Mouse (Mus musculus) thymus, postnatal 36 days (tissue): ENCODE data around the gene Kcnk1.

Source experiments
- DNase-seq, 2 experiments: peaks; one replicate each; pipeline ENCODE4 v3.0.0; 2022; ENCODE audit warnings: mixed read lengths in 2 of 2

Gene Kcnk1

DNA sequence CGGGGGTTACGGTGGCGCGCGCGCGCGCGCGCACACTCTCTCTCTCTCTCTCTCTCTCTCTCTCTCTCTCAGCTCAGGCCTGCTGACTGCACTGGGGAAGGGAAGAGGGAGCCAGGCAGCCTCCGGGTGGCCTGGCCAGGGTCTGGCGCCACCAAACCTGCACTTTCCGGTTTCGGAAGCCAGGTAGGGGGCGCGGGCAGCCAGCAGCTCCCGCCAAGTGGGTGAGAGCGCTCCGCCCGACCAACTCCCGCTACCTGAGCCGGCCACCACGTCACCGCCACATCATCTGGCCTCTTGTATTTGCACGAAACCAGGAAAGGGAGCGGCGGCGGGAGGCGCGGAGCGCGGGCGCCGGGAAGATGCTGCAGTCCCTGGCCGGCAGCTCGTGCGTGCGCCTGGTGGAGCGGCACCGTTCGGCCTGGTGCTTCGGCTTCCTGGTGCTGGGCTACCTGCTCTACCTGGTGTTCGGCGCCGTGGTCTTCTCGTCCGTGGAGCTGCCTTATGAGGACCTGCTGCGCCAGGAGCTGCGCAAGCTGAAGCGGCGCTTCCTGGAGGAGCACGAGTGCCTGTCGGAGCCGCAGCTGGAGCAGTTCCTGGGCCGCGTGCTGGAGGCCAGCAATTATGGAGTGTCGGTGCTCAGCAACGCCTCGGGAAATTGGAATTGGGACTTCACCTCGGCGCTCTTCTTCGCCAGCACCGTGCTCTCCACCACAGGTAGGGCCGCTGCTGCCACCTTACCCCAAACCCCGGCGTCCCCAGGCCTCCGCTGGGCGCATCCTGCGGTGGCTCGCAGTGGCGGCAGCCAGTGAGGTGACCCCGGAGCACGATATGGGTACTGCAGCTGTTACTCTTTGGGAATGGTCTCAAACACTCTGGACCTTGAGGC is at the start of gene Kcnk1:
TSS of gene Kcnk1 (plus strand) at position 70 of the 886 bp plus-strand sequence.
- DNase-seq, result no peak

DNA sequence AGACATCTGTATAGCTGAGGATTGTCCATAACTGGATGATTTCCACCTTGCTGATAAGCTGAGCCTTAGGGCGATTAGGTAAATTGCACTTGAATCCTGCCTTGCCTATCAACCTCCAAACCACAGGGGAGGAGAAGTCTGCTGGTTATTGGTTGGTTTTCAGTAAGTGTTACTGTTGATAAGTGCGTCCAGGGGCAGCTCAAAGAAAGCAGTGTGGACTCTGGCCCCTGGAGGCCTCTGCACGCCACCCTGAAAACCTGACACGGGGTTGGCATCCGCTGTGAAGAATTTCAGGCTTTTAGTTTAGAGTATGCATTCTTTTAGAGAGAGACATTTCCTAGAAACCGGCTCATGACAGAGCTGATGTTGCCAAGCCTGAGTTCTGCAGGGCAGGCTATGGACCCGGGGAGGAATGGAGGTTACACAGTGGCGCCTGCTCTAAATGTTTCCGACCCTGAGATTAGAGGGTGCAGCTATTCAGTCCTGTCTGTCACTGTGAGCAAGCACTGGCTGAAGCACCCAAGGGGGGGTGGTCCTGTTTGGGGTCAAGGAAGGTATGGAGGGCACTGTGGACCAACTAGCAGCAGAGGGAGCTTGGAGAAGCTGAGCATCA is 46.2 kb upstream of the Kcnk1 start:
- no peak for DNase-seq

DNA sequence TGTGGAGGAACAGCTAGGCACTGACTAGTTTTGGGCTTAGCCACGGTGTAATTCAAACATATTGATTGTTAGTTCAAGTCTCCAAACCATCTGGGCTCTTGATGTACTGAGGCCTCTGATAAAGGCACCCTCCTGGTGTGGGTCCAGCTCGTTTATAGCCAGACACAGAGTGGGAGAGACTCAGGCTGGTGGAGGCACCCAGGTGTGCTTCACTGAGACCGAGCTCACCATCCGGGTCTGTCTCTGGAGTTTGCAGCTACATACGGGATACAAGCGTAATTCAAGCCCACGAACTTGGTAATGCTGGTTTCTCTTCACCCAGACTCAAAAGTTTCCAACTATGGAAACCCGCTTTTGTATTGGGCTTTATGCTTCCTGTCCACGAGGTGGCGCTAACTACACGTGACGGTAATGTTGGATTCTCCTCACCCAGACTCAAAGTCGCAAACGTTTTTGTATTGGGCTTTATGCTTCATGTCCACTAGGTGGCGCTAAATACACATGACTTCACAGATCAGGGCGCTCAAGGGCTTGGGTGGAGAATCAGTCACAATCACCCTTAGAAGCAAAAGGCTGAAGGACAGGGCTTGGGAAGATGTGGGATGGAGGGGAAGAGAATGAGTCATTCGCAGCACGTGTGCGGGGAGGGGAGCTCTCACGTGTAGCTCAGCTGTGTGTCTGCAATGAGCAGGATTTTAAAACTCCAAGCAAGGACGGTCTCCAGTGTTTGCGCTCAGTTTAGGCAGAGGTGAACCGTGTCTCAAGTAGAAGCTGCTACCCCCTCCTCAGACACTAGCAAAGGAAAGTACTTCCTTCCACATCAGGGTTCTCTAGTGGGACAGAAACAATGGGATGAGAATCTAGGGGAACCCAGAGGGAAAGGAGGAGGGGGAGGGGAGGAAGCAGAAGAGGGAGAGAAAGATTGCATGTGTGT is 44.7 kb upstream of the Kcnk1 start:
- peak; percentile 57 to 60 for DNase-seq

DNA sequence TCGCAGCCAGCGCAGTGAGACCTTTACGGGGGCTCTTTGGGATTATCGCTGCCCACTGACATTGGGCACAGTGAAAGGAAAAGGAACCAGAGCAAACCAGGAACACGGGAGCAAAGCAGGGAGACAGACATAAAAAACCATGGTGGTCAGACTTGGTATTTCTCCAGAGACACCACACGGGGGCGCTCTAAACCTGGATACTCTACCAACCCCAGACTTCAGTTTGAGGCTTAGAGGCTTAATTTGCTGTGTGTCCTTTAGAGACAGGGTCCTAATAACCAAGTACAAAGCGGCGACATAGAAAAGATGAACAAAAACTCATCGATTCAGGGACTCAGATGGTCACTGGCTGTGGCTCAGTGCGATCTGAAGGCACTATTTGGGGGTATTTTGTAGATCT is 39.3 kb upstream of the Kcnk1 start:
- DNase-seq, result no peak

DNA sequence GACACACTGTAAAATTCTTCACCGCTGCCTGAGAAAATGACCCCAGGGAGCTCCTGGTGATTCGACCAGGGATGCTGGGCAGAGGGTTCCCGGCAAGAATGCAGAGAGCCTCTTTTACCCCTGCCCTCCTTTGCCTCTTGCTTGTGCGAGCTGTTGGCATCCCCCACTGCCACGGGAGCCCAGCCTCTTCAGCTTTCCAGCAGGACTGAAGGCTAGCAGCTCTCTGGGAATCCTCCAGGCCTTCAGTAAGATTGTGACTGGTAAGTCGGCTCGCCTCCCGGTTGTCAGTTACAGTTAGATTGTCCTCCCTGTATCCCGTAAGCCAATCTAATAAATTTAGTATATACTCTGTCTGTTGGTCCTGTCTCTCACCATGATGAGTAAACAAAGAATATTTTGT is 38.2 kb upstream of the Kcnk1 start:
- no peak for DNase-seq

DNA sequence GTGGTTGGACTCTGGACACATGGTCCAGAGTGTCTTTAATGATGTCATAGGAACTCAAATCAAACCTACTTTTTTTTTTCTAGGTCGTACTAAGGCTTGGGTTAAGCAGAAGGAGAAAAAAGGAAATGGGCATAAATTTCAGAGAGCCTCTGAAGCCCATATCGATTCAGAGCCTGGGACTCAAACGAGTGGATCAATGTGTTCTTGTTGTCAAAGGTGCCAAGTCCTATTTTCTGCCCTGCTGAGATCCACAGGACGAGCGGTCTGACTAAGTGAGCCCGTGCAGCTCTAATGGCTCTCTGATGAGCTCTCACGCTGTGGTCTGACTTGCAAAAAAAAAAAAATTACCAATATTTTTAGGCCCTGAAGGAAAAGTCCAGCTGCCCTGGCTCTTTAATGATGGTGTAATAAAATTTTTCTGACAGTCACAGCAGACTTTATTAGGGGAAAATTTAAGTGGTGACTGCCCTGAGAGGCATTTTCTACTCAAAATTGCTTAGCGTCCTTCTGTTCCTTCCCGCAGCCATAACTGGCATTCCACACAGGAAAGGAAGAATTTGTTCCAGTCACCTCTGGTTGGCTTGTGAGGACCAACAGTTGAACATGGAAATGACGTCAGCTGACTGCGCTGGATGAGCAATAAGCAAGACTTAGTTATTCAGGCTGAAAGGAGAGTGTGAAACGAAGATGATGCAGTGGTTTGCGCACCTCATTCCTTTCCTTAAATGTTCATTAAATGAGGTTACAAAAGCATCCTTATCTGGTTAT is 37.6 kb upstream of the Kcnk1 start:
- no peak for DNase-seq

DNA sequence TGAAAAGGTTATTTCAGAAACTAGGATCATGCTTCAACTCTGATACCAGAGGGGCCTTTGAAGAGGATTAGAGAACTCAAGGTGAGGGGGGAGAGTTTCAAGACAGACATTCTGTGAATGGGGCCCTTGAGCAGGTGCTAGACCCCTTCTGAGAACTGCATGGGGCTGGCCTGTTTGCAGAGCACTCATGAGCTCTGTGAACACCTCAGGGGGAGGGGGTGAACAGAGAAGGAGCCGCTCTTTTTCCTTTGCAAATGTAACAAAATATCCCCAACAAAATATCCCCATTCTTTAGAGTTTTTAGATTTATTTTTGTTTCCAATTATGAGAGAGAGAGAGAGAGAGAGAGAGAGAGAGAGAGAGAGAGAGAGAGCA is 37.0 kb upstream of the Kcnk1 start:
- no peak for DNase-seq

DNA sequence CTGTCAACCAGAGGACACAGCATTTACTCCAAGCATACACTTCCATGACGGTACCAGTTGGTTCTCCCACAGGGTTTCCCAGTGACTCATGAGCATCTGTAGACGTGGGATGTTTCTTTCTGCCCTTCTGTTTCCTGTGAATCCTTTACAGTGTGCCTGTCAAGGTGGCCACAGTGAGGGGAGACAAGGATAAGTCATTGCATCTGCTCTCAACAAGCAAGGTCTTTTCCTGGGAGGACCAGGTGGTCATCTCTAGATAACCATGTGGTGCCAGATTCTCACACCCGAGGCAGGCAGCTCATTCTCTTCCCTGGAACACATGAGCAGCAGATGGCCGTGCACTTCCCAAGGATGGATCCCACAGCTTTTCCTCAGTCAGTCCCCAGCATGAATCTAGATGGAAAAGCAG is 35.6 kb upstream of the Kcnk1 start:
- no peak for DNase-seq

DNA sequence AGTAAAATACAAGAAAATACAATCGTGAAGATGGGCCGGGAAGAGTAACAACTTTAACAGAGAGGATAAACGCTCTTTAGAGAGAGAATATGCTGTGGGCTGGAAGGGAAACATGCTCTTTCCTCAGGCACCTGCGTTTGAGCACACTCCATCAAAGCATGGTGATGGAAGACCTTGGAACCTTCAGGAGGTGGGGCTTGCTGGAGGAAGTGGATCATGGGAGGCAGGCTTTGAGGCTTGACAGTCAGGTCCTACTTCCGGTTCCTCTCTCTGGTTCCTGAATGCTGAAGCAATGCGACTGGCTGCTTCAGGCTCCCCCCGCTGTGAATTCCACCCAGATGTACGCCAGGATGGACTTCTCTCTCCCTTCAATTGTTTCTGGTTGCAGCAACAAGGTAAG is 34.9 kb upstream of the Kcnk1 start:
- DNase-seq, result no peak

DNA sequence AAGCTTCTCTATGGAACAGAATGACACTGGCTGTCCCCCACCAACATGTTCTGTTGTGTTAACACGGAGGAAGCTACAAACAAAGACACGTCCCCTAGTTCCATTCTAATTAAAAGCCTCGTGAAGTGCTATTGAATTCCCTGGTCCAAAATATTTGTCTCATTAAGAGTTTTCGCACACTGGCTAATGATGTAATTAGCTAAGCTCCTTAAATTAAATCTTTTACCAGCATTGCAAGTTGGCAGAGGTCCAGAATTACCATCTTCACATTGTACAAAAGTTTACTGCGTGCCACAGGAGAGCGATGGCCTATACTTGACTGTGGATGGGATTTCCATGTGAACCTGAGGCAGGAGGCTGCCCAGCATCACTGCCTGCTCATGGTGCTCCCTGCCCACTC is 33.2 kb upstream of the Kcnk1 start:
- no peak for DNase-seq

DNA sequence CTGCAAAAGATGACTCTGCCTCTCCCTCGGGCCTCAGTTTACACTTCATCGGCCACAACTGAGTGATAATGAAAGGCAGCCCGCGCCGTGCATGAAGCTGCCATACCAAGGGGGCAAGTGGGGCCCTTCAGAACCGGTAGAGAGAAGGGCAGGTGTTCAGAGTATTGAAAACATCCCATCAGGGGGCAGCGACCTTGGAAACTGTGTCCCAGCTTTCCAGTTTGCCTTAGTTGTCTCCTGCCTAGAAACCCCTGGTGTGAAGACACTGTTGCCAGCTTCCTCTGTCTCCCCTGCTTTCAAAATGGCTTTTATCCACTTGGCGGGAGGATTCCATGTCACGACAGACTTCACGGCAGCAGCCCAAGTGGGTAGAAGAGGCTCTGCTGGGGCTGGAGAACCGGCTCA is 31.2 kb upstream of the Kcnk1 start:
- no peak for DNase-seq

DNA sequence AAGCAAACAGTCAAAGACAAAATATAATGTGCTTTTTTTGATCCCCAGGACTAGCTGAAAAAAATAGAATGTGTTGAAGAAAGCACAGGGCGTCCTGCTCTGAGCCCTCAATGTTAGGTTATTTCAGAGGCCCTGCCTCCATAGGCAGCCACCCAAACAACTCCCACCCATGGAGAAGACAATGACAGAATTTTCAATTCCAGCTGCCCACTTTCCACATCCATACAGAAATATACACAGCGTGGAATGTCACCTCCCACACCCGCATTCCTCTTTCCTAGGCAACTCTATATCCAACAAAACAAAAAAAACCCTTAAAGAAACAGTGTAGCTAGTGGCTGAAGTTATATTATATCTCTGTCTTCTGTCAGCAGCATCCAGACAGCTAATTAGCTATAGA is 23.6 kb upstream of the Kcnk1 start:
- DNase-seq, result no peak

DNA sequence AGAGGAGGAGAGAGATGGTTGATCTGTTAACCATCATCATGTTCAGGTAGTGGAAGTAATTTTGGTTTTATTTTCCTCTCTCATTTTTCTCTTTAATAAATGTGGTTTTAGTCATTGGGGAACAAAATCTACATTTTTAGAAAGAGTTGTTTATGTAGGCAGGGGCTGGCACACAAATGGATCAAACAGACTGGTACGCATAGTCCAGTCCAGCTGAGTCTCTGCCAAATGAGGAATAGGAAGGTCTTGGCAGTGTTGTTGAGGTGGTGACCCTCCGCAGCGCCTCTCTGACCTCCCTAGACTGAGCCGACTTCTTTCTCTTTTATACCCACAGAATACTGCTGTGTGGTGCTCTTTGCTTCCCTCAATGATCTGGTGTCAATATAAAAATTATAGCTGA is 19.0 kb upstream of the Kcnk1 start:
- DNase-seq, result no peak

DNA sequence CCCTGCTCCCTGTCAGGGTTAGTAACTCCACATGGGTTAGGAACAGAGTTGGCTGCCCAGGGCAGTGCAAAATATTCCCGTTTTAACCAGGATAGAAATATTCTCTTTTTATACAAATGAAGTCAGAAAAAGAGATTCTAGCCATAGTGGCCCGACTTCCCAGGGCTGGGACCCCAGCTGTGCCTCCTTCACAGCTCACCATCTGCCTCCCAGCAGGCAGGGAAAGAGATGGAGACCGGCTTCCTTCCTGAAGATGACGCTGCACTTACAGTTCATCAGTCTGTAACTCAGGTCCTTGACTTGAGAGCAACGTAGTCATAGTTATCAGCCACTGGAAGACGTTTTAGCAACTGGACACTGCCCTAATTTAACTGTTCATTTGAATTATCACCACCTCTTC is 14.1 kb upstream of the Kcnk1 start:
- no peak for DNase-seq

DNA sequence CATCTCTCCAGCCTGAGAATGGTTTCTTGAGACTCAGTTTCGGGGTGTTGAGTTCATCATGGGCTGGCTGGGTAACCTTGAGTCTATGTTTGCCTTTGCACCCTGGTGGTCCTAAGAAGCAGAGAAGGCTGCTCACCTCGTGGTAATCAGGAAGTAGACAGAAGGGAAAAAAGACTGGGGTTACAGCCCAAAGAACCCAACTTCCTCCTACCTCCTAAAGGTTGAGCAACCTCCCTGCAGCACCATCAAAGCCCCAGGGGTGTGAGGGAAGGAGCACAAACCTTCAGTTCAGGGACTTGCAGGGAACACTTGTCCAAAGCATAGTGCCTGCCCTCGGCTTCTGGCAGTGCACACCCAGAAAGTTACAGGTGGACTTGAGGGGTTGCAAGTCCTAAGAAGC is 11.5 kb upstream of the Kcnk1 start:
- DNase-seq, result no peak

DNA sequence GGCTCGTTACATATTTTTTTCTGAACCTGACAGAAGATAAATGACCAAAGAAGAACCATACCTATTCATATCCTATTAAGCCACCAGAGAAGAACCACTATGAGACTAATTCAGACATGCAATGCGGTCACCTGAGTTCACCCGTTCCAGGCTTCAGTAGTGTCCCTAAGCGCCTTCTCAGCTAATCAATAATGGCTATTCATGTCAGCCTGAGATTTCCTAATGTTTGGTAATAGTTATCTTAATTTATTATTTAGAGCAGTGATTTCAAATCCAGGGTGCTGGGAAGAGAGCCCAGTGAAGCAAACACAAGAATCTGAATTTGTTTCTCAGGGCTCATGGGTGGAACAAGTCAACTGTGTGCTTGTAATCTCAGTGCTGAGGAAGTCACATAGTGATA is 10.8 kb upstream of the Kcnk1 start:
- DNase-seq, result no peak

DNA sequence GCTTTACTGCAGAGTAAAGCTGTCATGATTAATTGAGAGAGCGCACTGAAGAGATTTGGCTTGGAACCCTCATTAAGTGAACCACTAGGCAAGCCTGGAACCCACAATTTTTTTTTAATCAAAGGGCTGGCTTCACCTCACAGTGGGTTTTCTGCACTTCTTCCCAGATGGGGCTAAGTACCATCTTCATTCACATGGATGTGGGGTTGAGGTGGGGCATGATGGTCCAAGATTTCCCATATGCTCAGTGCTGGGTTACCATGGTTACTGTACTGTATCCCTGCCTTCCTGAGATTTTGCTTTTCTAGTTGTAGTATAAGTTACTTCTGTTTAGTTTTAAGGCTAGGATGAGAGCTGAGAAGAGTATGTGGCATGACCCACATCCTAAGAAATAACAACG is 9.6 kb upstream of the Kcnk1 start:
- no peak for DNase-seq

DNA sequence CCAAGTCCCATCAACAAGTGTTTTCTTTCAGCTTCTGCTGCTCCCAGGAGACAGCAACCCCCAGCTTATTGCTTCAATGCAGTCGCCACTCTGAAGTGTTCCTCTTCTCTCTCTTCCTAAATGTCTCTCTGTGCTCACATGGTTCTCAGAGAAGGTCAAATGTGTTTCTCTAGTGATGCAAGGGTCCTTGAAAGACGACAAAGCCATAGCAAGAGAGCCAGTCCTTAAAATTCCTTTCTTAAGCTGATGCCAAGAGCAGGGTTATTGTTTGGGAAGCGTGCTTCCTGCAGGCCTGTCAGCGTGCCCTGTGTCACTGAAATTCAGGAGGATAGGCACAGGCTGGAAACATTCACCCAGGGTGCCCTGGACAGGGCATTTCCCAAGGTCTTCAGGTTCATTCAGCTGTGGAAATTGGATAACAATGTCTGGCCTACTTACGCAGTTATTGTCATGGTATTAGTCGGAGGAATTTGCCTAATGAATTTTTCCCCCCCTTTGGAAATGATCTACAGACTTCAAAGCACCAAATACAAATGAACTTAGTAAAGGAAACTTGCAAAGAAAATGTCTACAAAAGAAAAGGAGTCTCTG is 7.9 kb upstream of the Kcnk1 start:
- DNase-seq, result no peak

DNA sequence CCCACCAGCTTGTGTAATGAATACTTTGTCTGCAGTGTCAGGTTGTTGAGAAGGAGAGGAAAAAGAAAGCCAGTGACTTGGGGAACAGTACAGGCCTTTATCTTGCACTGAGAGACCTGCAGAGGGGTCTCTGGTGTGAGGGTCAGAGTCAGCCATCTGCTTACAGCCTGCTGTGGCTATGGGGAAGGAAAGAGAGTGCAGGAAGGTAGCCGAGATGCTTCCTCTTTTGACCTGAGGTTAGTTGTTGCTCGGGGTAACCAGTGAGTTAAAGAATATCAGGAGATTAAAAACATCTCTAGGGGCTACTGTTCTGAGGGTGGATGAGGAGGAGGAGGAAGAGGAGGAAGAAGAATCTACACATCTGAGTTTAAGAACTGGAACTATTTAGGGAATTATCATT is 7.0 kb upstream of the Kcnk1 start:
- no peak for DNase-seq

DNA sequence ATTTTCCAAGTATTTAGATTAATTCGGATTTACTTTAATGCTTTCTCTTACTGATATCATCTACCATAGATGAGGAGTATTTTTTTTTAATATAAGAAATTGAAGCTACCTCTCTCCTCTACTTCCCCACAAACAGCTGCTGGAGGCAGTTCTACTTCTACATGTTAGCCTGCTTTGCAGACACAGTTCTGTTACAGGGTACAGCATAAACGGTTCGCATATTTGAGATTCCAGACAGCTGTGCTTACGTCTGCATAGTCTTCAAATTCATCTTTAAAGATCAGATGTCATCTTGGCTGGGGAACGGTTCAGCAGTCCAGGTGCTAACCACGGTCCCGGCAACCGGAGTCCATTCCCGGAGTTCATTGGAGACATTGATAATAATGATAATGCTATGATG is 1.3 kb upstream of the Kcnk1 start:
- no peak for DNase-seq

DNA sequence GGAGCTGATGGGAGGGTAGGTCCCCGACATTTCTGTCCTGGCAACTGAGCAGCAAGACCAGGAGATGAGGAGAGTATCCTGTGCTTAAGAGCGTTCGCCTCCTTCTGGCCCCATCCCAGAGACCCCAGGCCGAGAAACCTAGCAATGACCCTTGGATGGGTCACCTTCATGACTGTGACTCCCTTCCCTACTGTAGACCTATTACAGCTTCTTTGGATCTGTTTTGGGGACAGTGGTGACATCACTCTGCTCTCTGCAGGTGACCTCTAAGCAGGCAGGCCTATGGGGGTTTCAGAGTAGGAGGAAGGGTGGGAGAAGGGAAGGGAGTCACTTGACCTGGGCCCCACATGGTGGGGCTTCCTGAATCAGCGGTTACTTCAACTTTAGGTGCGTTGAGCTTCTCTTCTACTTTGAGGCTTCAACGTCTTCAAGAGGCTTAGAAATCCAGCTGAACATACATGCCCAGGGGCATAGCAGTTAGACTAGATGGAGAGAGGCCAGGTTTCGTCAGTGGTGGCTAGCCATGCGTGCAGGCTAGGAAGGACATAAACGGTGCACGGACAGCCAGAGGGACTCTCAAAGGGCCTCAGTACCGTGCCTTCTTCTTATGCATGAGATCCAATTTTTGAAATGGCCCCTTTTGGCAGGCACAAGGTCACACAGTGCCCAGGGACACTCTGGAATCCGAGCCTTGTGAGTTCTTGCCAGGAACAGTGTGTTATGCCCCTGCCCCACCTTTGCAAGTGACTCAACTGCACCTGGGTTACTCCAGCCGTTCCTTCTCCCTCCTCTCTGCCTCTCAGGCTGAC is 1.3 kb downstream of the Kcnk1 start:
- no peak for DNase-seq

DNA sequence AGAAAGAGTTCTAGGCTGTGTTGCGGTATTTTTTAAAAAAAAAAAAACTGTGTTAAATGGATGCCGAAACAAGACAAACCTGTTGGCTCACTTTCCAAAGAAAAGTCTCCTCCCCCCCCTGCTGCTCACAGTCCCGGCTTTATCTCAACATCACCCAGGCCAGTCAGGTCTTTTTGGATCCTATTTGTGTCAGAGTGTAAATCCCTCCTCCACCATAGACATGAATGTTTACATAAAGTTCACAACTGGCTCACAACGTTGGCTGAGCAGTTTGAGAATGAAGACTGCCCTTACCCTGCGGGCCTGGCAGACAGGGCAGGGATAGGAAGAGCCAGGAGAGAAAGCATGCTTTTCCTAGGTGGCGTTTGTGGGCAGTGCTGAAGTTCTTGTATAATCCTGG is 2.0 kb downstream of the Kcnk1 start:
- no peak for DNase-seq
